Mouse (Mus musculus) embryo, embryonic 9.5 days (tissue): Measurements from ENCODE around the gene Gm8797.
"Not testable (repeated sequence)": the region's sequence is repeated elsewhere in the genome, so short reads cannot be mapped to it uniquely, and the experiment has no call there.

Experiments used
- DNase-seq: peaks from one replicate; pipeline ENCODE4 v3.0.0-alpha.2; 2017; ENCODE audit errors: extremely low spot score

Gene Gm8797

DNA sequence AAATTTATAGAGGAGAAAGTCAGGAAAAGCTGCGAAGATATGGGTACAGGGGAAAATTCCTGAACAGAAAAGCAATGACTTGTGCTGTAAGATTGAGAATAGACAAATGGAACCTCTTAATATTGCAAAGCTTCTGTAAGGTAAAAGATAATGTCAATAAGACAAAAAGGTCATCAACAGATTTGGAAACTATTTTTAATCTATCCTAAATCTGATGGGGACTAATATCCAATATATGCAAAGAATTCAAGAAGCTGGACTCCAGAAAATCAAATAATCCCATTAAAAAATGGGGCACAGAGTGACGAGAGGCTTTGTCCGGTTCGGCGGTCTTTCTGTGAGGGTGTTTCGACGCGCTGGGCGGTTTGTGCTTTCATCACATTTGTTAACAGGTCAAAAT is at the start of gene Gm8797:
Gene Gm8797, plus strand, starts transcription at position 301 of the 400 bp plus-strand sequence.
- not testable (repeated sequence) for DNase-seq

DNA sequence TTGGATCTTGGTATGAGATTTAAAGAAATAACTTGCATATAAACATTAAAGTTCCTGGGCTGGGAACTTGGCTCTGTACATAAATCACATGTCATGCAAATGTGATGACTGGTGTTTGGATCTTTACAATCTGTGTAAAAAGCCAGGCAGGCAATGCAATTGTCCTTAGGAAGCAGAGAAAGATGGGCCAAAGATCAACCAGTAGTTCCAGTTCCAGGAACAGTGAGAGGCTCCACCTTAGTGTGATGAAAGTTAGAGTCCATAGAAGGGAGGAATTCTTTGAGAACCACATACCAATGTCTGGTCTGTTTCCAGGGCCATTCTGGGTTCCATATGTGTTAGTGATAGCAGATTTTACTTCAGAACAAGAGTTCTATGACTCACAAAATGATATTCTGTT is 36.1 kb upstream of the Gm8797 start:
- no peak for DNase-seq

DNA sequence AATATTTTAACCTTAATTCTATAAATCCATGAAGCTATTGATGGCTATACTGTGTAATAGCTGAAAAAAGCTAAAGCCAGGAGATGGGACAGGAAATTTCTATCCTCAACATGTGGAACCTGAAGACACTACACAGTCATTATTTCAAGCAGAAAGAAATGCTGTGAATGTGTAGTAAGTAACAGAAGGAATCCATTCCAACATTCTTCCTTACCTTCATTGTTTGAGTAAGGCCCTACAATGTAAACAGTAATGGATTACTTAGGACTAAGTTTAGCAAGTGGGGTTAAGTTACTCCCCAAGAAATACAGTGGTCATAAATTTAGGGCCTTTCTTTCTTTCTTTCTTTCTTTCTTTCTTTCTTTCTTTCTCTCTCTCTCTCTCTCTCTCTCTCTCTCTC is 17.7 kb upstream of the Gm8797 start:
- no peak for DNase-seq

DNA sequence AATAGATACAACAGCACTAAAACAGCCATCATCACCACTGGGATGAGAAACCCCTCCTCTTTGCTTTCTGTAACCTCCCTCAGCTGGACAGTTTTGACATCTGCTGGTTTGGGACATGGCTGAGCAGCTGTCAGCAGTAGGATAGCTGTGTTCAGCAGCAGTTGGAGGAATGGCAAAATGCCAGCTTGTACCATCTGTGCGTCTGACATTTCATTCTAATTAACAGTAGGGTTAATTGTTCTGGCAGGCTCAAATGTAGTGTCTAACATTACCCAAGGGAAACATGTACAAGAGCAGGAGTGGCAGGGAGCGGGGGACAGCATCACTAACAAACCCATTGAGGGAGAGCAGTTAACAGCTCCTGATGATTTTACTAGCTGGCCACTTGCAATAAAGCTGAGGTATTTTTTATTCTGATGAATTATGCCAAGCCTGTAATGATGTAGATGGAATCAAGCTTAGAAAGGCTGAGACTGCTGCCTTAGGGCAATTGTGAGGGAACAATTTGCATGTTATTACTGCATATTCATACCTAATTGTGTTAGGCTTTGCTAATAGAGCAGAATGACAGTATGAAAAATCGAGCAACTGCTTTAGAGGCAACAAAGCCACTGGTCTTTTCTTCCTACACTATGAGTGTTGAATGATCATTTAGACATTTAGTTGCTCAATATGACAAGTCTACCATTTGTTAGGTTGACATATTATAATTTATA is 4.3 kb downstream of the Gm8797 start:
- DNase-seq, result no peak

DNA sequence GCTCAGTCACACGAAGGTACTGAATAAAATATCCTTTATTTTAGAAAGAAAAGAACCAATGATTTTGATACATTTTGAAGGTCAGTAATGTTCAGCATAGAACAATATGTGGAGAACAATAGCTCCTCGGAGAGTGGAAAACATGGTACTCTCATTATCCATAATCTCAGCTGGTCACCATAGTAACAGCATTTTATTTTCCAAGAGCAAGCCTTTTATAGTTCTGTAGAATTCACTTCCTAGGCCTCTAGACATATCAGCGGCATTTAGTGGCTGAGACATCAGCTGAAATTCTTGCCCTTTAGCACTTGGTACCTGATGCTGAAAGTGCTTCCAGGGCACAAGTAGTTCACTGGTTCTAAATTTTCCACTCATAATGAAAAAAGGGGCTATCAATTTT is 15.7 kb downstream of the Gm8797 start:
- no peak for DNase-seq

DNA sequence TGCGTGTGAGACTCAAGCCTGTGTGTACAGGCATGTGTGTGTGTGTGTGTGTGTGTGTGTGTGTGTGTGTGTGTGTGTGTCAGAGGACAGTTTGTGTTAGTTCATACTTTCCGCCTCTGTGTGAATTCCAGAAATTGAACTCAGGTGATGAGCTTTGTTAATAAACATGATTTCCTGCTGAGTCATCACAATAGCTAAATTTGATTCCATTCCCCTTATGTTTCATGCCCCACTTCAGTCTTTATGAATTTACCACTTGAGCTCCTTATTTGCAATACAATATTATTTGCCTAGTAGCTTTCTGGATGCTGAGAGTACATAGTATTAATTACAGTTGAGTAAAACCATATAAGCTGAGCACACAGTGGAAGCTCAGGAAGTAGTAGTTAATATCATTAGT is 26.3 kb downstream of the Gm8797 start:
- no peak for DNase-seq
